Mouse (Mus musculus): ENCODE measurements around the gene Tmem205.
A peak's percentile ranks its signal among the peaks of the same experiment; 100 is the strongest.

Tmem205 gene

DNA sequence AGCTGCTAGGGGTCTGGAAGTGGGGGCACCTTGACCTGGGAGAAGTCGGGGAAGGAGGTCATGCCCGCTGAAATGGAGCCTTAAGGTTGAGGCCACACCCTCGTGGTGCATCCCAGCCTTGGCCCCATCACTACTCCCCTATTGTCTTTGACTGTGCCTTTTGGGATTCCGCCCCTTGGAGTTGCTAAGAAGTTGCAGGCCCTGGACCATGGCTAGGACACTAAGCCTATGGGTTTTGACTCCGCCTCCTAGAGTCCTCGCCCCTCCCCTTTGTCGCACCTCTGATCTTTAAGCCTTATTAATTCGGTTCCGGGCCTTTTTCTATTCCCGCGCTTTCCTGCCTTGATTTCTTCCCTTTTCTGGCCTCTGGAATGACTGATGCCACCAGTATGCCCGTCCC lies 16.3 kb upstream of the Tmem205 start:
- DNase-seq (ENCODE audit: low spot score), result no peak

DNA sequence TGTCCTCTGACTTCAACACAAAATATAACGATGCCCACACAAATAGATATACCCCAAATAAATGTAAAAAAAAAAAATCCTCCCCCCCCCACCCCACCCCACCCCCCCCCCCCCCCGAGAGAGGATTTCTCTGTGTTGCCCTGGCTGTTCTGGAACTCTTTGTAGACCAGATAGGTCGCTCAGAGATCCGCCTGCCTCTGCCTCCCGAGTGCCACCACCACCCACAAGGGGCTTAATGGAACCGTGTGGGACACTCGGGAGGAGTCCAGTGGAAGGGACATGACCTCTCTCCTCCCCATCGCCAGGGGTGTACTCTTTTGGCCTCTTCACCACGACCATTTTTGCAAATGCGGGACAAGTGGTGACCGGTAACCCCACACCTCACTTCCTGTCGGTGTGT lies 15.7 kb upstream of the Tmem205 start:
- DNase-seq (ENCODE audit: low spot score), result no peak

DNA sequence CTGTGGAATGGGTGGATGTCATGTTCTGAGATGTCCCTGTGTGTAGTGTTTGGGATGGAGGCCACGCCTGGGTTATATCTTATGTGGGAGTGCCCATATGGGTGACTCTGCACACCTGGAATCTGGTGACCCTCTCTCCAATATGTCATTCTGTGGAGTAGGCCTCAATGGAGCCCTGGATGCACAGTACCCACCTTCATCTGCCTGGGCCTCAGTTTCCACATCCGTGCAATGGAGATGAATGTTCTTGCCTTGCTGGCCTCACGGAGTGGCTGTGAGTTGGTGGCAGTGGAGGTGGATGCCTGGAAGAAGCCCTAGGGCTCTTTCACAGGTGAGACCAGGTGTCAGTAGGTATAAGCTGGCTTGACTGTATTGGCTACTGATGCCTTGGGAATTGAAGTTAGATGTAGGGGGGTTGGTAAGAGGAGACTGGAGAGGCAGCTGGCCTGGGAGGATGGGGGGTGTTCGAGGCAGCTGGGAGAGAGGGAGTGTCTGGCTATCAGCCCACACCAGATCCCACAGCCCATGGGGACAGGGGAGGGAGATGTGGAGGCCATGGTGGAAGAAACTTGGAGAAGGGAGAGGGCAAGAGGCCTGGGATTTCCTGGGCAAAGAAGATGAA lies 11.0 kb upstream of the Tmem205 start:
- no peak for DNase-seq (ENCODE audit: low spot score)

DNA sequence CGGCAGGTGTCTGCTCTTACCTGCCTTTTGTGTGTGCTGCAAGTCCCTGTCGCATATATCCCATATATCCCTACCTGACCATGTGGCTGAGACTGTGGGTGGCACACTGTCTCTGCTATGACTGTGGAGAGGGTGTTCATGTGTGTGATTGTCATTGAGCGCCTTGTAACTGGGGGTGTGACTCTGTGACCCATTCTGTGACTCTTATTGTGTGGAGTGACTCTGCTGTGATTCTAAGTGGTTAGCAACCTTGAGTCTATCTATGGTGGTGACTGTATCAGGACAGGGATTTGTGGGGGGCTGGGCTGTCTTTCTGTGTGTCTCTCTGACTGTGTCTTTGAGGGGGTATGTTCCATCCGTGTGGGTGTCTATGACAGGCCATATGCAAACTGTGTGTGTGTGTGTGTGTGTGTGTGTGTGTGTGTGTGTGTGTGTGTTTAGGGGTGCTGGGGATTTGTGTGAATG lies 10.4 kb upstream of the Tmem205 start:
- no peak for DNase-seq (ENCODE audit: low spot score)

DNA sequence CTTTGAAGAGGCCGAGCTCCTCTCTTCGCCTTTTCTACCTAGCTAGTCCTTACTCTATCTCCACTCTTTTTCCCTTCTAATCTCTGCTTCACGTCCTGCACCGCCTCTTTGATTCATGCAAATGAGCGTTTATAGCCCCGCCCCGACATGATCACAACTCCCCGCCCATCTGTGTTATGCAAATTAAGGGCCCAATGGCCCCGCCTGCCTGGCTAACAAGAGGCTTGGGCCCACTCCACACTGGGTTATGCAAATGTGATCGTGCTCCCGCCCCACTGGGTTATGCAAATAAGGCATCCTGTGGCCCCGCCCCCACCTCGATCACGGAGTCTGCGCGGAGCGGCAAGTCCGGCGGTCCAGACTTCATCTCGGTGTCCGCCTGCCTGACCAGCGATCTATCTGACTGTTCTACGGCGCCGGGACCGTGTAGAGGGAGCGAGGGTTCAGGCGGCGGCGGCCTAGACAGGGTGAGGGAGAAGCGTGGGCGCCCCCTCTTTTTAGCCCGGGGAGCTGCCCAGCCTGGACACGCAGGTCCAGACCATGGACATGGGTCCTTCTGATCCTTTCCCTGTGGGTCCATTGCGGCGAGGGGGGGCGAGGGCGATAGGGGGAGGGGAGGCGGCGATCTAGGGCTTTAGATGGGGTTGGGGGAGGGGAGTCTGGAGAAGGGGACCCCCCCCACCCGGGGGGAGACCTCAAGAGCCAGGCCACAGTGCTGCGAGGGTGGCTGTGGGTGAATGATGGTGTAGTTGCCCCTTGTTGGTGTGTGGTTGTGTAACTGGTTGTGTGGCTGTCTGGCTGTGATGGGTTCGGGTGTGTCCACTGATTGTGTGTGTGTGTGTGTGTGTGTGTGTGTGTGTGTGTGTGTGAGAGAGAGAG lies 9.6 kb upstream of the Tmem205 start, which contains the start of gene Plppr2:
TSS of gene Plppr2 (plus strand) at position 342 of the 879 bp plus-strand sequence.
- DNase-seq (ENCODE audit: low spot score), result peak; percentile 98

DNA sequence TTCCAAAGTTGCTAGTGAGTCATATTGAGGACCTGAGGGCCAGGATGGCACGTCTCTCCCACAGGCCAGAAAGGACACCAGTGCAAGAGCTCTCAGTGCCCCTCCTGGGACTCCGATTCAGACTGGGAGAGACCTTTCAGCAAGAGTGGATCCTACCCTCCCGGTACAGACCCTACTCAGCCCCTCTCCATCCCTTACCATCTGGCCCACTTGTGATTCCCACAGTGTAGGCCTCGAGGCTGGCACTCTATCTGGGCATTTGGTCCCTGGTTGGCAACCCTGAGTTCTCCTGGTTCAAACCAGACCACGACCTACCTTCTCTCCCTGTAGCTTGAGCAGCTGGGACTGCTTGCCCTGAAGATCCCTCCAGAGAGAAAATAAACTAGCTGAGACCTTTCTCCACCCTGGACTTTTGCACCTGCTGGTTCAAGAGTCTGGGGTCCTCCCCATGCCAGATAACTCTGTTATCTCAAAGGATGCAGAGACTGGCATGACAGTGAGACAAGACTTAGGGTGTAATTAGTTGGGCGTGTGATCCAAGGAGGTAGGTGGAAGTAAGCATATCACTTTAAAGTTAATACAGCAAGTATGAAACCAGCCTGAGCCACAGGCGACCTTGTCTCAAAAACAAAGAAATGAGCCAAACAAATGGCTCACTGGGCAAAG lies 8.2 kb upstream of the Tmem205 start:
- no peak for DNase-seq (ENCODE audit: low spot score)

DNA sequence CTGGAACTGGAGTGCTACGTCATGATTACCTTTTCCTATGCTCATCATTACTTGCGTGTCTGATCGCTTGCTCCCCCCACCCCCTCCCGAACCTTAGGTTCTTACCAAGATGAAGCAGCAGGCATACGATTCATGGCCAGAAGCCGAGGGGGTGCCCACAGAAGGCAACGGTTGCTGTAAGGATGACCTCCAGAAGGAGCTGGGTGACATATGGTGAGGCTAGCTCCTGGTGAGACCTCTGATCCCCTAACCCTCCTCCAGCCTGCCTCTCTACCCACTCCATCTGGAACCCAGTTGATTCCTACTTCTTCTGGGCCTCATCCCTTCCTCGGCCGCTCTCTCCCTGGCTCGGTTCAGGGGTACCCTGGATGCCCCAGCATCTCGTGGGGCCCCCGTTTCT lies 6.7 kb upstream of the Tmem205 start:
- DNase-seq (ENCODE audit: low spot score), result no peak

DNA sequence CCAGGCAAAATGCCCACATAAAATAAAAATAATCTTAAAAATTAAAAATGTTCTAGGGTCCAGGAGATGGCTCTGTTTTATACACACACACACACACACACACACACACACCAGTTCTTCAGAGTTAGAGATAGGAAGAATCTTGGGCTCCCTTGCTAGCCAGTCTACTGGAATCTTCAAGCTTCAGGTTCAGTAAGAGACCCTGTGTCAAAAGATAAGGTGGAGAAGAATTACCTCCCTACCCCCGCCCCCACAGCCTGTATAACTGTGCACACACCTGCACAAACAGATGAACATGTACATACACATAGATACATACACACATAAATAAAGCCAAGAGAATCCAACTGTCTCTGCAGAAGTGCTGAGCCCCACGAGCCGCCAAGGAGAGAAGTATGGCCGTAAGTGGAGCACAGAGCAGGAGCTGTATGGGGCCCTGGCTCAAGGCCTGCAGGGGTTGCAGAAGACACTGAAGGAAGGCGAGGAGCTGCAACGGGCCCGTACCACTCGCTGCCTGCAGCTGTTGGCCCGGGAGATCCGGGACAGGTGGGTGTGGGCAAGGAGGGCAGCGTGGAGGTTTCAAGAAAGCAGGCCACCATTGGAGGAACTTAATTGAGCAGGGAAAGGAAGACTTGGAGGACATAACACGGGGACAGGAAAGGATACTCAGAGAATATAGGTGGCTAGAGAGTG lies 5.2 kb upstream of the Tmem205 start:
- DNase-seq (ENCODE audit: low spot score), result no peak

DNA sequence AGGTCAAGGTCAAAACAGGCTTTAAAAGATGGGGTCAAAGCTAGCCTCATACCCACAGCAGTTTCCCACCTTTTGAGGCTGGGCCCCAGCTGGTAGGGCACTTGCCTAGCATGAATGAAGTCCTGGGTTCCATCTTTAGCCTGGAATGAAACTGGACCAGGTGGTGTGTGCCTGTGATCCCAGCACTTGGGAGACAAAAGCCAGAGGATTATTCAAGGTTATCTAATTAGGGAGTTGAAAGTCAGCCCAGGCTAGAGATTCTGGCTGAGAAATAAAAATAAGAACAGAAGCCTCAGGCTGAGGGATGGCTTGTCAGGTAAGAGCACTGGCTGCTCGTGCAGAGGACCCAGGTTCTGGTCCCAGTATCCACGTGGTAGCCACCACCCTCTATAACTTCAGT lies 4.7 kb upstream of the Tmem205 start:
- no peak for DNase-seq (ENCODE audit: low spot score)

DNA sequence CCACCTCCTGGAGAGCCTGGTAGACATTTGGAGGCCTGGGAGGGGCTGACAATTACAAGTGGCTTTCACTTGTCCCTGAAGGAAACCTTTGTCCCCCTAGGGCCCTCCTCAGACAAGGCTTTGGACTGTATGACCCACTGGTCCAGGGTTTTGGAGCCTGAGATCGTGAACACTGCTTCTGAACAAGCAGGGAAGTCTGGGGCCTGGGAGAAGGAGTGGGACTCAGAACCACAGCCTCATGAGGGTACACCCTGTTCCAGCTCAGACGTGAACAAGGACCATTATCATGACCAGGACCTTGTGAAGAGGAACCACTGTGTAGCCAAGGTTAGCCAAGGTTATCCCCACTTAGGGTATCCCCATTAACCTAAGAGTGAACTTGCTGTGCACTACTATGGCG lies 1.9 kb upstream of the Tmem205 start:
- no peak for DNase-seq (ENCODE audit: low spot score)

DNA sequence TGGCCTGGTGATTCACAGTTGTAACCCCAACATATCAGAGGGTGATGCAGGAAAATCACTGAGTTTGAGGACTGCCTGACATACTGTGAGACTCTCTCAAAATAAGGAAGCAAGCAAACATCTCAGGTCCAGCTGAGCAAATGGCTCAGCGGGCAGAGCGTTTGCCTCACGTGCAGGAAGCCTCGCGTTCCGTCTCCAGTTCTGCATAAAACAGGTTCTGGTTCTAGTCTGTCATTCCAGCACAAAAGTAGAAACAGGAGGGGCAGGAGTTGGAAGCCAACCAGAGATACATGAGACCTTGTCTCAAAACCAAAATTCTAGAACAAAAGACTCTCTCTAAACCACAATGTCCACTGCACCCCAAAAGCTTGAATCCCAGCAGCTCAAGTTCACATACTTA lies 572 bp downstream of the Tmem205 start:
- DNase-seq (ENCODE audit: low spot score), result peak; percentile 31

DNA sequence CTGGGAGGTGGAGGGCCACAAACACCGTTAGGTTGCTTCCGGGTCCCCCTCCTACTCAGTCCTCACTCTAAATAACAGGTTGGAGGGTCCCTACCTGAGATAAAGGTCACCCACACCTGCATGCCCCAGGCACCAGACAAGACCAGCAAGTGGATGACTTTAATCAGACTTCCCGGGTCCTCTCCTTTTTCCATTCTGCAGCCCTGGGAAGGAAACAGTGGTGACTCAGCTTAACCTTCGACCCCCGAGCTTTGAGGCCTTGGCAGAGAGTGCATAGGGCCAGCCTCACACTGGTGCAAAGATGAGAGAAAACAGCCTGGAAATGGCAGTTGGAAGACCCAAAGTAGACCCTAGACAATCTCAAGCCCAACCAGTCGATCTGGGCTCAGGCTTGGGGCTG lies 1.2 kb downstream of the Tmem205 start:
- peak; percentile 26 for DNase-seq (ENCODE audit: low spot score)

DNA sequence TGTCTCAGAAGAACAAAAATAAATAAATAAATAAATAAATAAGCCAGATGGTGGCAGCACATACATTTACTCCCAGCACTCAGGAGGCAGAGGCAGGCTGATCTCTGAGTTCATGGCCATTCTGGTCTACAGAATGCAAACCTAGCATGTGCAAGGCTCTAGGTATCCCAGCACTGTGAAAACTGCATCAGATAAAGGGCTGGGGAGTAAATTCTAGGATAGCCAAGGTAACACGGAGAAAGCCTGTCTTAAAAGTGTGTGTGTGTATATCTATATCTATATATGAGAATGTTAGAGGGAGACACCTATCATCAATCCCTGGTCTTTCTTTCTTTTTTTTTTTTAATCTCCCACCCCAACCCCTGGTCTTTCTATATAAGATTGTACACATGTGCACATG lies 1.9 kb downstream of the Tmem205 start:
- no peak for DNase-seq (ENCODE audit: low spot score)

DNA sequence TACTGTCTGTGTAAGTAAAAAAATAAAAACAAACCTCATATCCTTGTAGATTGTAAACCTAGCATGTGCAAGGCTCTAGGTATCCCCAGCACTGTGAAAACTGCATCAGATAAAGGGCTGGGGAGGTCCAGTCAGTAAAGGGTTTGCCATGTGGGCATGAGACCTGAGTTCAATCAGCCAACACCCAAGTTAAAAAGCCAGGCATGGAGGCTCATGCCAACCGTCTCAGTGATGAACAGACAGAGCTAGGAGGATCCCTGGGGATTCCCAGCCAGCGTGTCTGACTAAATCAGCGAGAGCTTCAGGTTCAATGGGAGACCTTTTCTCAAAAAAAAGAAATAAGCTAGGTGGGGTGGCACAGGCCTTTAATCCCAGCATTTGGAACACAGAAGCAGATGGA lies 2.3 kb downstream of the Tmem205 start:
- DNase-seq (ENCODE audit: low spot score), result no peak

DNA sequence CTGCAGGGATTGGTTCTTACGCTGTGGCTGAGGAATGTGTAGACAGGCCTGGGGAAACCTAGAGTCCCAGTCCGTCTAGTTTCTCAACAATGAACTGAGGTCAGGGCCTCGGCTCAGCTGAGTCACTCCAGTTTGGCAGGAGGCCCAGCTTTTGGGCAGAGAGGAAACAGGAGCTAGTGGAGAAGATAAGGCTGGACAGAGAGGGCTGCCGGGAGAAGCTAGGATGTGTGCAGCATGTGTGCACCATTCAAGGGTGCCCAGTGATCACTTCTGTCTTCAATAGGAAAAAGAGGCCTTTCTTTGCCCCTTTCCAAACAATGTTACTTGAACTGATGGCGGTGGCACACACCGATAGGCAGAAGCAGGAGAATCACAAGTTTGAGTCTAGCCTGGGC lies 3.3 kb downstream of the Tmem205 start:
- DNase-seq (ENCODE audit: low spot score), result no peak

DNA sequence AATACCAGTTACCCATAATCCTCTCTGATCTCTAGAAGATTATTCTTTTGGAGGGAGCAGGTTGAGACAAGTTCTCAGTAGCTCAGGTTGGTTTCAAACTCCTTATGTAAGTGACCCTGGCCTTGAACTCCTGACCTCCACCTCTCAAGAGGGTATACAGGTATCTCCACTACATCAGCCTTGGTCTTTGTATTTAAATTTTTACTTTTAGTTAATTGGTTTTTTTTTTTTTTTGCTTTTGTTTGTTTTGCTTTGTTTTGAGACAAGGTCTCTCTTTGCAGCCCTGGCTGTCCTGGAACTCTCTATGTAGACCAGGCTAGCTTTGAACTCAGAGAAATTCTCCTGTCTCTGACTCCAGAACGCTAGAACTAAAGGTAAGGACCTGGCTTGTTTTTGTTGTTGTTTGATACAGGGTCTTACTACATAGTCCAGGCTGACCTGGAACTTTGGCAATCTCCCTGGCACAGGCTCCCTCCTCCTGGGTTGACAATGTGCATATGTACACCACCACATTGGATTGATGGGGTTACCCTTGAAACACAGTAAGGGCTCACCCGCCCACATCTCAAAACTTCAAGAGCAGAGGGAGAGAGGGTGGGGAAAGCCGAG lies 3.8 kb downstream of the Tmem205 start:
- DNase-seq (ENCODE audit: low spot score), result no peak

DNA sequence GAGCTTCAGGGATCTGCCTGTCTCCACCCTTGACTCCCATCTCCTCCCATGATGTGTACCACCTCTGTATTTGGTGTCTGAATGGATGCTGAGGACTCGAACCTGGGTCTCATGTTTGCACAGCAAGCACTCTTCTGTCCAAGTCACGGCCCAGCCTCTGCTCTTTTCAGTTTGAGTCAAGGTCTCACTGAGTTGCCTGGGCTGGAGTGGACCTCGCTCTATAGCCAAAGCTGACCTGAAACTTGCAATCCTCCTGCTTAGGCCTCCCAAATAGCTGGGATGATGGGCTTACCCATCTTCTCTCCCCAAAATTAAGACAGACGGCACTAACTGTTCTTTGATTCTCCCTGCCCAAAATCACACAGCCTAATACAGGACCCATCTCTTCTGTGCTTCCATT lies 4.3 kb downstream of the Tmem205 start:
- no peak for DNase-seq (ENCODE audit: low spot score)

DNA sequence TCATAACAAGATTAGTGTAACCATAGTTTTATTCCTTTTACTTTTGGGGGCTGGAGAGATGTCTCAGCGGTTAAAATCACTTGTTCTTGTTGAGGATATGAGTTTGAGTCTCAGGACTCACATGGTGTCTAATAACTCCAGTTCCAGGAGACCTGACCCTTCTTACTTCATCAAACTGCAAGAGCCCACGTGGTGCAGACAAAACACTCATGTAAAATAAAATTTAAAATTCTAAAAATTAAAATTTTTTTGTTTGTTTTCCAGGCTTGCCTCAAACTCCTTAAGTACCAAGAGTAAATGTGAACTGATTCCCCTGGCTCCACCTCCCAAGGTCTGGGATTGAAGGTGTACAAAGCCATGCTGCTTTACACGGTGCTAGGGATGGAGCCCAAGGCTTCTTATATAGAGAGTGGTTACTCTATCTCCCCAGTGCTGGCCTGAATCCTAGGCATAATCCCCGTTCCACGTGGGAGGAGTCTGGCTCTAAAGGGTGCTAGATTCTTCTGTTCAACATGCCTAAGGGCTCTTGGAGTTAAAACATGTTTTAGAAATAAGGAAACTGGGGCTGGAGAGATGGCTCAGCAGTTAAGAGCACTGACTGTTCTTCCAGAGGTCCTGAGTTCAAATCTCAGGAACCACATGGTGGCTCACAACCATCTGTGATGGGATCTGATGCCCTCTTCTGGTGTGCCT lies 8.5 kb downstream of the Tmem205 start:
- DNase-seq (ENCODE audit: low spot score), result no peak

DNA sequence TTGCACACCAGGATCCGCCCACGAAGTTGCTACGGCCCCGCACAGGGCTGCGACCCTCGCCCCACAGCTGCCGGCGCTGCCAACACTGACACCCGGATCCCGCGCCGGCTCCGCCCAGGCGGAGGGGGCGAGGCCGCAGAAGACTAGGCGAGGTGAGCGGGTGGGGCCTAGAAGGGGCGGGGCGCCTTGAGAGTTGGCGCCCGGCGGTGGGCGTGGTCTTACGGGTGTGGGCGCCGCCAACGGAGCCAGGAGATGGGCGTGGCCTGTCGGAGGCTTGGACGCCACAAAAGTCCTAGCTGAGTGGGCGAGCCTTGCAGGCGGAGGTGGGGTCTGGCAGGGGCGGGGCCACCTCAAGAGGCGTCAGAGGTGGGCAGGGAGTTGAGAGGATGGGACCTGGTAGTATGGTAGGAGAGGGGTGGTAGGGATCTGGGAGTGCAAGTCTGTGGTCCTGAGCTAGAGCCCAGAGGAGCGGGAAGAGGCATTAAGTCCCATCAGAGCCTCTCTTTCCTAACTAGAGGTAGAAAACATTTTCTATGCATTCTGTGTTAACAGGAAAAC lies 9.2 kb downstream of the Tmem205 start, which contains the start of gene Rab3d:
TSS of gene Rab3d (minus strand) at position 158 of the 558 bp plus-strand sequence.
- DNase-seq (ENCODE audit: low spot score), result peak; percentile 99

DNA sequence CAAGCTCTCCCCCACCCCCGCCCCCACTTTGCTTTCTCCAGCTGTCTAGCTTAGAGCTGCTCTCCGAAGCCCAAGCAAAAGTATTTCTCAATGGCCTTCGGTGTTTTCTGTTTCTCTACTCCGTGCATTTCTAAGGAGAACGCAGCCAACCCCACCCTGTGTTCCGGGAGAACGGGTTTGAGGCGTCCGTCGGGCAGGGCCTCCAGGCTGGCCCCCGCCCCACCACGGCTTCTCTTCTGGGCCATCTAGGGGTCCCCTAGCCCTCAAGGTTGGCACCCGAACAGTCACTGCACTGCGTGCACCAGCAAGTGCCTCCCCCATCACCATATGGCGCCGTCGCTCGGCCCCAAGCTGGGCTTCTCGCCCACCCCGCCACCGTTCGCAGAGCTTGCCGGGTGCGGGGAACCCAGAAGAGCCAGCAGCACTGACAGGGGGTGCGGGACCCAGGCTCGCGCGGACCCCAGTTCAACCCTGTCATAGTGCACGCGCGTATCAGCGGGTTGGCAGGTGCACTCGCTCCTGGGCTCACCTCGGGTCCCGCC lies 9.8 kb downstream of the Tmem205 start:
- no peak for DNase-seq (ENCODE audit: low spot score)

Data from embryo, embryonic 10 days (tissue).